Mouse (Mus musculus): Measurements from ENCODE around the gene Mtif3. TPM values are rescaled to one million over a fixed set of nuclear protein-coding genes. Genes with fewer than 3 reads are reported as not detected.
A peak's percentile ranks its signal among the peaks of the same experiment; 100 is the strongest.
"Not testable (repeated sequence)": the region's sequence is repeated elsewhere in the genome, so short reads cannot be mapped to it uniquely, and the experiment has no call there.

Gene Mtif3
- total RNA-seq, 2 experiments from 2014 or later = 20.1 to 20.3 TPM

DNA sequence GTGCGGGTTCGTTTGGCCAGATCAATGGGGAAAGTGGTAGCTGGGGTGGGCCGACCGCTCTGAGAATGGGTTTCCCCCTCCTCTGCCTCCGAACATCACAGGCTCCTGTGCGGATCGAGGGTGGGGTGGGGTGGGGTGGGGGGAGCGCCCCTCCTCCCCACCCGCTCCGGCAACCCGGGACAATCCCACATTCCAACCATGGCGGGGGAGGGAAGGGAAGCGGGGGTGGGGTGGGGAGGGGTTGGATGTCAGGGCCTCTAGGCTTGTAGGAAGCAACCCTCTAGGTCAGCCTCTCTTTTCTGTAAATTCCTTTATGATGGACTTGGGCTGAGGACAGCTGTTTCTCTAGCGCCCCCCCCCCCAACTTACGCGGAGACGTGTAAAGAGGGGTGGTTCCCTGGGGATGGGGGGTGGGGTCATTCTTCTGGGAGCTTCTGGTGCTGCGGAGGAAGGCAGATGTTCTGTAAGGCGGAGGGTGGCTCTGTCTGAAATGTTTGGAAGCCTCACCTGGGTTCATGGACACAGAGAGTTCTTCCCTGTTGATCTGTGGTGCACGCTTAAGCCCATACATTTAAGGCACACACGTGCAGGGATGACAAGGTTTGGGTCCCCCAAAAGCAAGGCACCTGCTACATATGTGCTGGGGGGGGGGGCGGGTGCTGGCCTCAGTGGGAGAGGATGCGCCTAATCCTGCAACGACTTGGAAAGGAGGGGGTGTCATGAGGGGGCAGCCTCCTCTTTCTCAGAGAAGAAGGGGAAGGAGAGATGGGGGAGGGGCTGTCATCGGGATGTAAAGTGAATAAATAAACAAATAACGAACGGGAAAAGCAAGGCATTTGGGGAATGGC is 43.1 kb downstream of the Mtif3 start:
- no peak overlapping the region for H3K4me3 ChIP-seq
- H3K27ac ChIP-seq = no peak overlapping the region
- DNase-seq (ENCODE audit: low spot score in 2 of 2) = no peak
- TF ChIP-seq CTCF (conservative IDR thresholded peaks at IDR 0.05) = no peak

- Histone ChIP-seq H3K4me3 (no peak overlapping the region), H3K27ac (no peak overlapping the region)
- no peak for DNase-seq (ENCODE audit: low spot score in 2 of 2)
- no peak for TF ChIP-seq CTCF (conservative IDR thresholded peaks at IDR 0.05)
Observed at GRCm38 (mm10) chr5:146919874-146920273, 43.7 kb downstream of the Mtif3 start.

DNA sequence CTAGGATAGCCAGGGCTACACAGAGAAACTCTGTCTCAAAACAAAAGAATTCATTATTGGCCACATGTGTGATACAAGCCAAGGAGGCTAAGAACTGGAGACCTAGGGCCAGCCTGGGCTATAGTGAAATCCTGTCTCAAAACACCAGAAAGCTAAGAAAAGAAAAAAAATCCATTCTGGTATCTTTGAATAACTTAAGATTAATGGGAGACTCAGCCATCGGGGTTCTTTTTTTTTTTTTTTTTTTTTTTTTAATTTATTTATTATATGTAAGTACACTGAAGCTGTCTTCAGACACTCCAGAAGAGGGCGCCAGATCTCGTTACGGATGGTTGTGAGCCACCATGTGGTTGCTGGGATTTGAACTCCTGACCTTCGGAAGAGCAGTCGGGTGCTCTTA is 46.2 kb downstream of the Mtif3 start:
- not testable (repeated sequence) for H3K4me3 ChIP-seq; H3K27ac ChIP-seq; DNase-seq (ENCODE audit: low spot score in 2 of 2)

- no peak overlapping the region for H3K27ac ChIP-seq
- no peak overlapping the region for H3K4me3 ChIP-seq
- DNase-seq (ENCODE audit: low spot score in 2 of 2) = no peak
- no peak for TF ChIP-seq CTCF (conservative IDR thresholded peaks at IDR 0.05)
Observed at GRCm38 (mm10) chr5:146916806-146917205, 46.8 kb downstream of the Mtif3 start.

GRCm38 (mm10) chr5:146916273-146916672 is 47.3 kb downstream of the Mtif3 start:
- no peak for DNase-seq (ENCODE audit: low spot score in 2 of 2)
- H3K4me3 ChIP-seq = no peak overlapping the region
- peak; percentile 68 for TF ChIP-seq CTCF (conservative IDR thresholded peaks at IDR 0.05)
- no peak overlapping the region for H3K27ac ChIP-seq

DNA sequence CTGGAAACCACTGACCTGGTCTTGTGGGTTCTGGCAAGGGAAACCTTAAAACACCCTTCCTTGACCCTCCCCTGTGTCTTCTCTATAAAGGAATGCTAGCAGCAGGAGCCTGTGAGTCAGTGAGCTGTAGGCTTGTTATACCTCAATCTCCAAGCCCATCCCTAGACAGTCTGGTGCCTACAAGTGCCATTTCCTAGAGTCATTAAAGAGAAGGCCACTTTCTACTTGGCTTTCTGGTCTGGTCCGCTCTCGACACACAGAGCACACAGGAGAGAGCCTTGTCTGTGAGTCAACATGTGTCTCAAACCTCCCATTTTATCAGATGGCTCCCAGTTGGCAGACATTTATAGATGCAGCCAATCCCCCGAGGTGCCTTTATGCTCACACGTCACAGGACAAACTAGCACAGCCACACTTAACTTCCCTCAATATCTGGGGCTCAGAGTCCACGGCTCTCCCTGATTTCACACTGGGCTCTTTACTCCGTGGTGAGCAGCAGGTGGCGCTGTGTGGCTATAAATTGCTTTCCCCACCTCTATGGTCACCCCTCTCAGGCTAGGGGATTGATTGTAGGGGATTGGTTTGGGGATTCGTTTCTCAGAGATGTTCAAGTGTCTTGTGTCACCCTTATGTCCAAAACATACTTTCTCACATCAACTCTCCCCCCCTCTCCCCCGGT is 49.4 kb downstream of the Mtif3 start:
- DNase-seq (ENCODE audit: low spot score in 2 of 2) = peak; percentile 26 to 66
- H3K27ac ChIP-seq = no peak overlapping the region
- no peak overlapping the region for H3K4me3 ChIP-seq
- TF ChIP-seq CTCF (conservative IDR thresholded peaks at IDR 0.05) = peak; percentile 87

DNA sequence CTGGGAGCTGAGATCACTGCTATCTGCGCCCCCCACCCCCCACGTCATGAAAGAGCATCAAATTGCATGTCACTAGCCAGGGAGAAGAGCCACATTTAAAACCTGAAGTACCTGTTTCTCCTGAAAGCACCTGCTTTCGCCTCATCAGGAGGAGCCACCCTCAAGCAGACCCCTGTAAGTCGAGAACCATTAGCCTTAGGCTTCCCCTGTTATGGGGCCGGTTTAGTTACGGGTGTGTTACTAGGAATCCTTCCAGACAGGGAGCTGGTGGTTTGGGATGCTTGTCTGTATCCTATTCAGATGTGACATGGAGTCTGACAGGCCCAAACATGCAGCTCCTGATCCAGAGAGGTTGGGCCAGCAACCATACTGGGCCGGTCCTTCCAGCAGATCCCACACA is 50.2 kb downstream of the Mtif3 start:
- H3K4me3 ChIP-seq = no peak overlapping the region
- no peak overlapping the region for H3K27ac ChIP-seq
- no peak for TF ChIP-seq CTCF (conservative IDR thresholded peaks at IDR 0.05)
- DNase-seq (ENCODE audit: low spot score in 2 of 2) = no peak

DNA sequence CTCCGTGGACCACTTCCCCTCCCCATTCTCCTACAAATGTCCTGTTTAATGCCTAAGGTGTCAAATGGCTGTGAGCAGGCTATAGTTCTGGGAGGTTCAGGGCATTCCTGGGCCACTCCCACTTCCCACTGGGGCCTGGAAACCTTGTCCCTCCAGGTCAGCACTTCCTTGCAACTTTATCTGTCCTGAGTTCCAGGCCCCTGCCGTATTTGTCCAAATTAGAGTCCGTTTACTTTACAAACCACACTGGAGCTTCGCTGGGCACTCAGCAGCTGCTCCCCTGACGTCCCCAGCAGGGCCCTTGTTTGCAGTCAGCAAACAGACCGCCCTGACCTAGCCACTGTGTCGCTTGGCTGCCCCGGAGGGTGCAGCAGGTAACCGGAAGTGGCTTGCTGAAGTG is 51.4 kb downstream of the Mtif3 start:
- no peak overlapping the region for H3K4me3 ChIP-seq
- H3K27ac ChIP-seq = no peak overlapping the region
- no peak for TF ChIP-seq CTCF (conservative IDR thresholded peaks at IDR 0.05)
- DNase-seq (ENCODE audit: low spot score in 2 of 2) = no peak

DNA sequence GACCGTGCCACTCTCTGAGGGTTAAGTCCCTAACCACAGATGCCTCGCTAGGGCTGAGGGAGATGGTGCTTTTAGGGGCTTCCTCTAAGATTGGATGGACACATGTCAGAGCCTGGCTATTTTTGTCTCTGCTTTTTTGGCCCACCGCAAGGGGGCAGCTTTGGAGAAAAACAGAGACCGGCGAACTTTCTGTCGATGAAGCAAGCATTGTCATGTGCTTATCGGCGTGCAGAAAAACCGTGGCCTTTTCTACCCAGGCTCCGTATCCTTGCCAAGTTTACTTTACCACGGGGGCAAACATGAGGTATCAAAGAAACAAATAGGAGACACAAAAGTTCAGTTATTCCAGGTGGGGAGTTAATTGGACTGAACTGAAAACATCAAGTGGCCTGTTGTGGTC is 55.0 kb downstream of the Mtif3 start:
- Histone ChIP-seq H3K27ac (no peak overlapping the region), H3K4me3 (no peak overlapping the region)
- DNase-seq (ENCODE audit: low spot score in 2 of 2) = no peak
- TF ChIP-seq CTCF (conservative IDR thresholded peaks at IDR 0.05) = peak; percentile 60

- H3K27ac ChIP-seq = no peak overlapping the region
- H3K4me3 ChIP-seq = no peak overlapping the region
- DNase-seq (ENCODE audit: low spot score in 2 of 2) = no peak
- TF ChIP-seq CTCF (conservative IDR thresholded peaks at IDR 0.05) = no peak
Observed at GRCm38 (mm10) chr5:146907533-146907932, 56.1 kb downstream of the Mtif3 start.

DNA sequence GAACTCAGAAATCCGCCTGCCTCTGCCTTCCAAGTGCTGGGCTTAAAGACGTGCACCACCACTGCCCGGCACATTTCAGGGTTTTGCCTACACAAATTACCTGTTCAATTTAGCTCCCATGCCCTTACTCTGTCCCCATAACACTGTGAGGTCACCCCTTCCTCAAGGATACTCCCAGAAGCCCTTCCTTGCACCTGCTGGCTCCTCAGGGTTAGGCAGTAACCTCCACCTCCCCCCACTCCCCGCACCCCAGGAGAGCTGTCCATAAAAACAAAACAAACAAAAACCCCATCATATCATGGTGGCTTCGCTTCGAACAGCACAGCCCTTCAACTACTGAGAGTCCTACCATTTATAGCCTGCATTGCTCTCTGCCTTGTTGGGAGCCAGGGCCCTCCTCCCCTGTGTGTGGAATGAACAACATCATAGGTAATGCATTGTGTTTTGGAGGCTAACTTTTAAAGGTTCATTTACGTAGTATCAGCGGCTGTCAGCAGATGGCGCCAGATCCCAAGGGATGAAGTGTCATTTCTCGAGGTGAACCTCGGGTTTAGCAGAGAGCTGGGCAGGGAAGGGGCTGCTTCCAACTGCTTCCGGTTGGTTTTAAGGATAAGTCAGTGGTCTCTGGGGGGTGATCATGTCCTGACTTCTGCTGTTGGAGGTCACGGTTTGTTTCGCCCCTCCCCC is 58.0 kb downstream of the Mtif3 start:
- peak; percentile 48 to 79 for DNase-seq (ENCODE audit: low spot score in 2 of 2)
- no peak overlapping the region for H3K4me3 ChIP-seq
- peak; percentile 85 for TF ChIP-seq CTCF (conservative IDR thresholded peaks at IDR 0.05)
- no peak overlapping the region for H3K27ac ChIP-seq

- Histone ChIP-seq H3K4me3 (no peak overlapping the region), H3K27ac (no peak overlapping the region)
- TF ChIP-seq CTCF (conservative IDR thresholded peaks at IDR 0.05) = peak; percentile 88
- peak; percentile 44 to 83 for DNase-seq (ENCODE audit: low spot score in 2 of 2)
Observed at GRCm38 (mm10) chr5:146904404-146904803, 59.2 kb downstream of the Mtif3 start.

Other genes with a start within 250 kb of the Mtif3 start
- gene Usp12, start 168.8 kb downstream of the Mtif3 start, total RNA-seq (2021) = 10 to 100 TPM; 58.4 to 62.5 TPM
- gene Rpl21, start 130.9 kb downstream of the Mtif3 start, total RNA-seq (2021) = 100 to 1,000 TPM; 205 to 212 TPM
- 10 to 100 TPM; 11.0 to 13.7 TPM for gene Rasl11a, start 118.7 kb downstream of the Mtif3 start, total RNA-seq (2021)
- 10 to 100 TPM; 23.3 to 24.7 TPM for gene Gtf3a, start 15.1 kb downstream of the Mtif3 start, total RNA-seq (2021)
- 1 to 10 TPM; 5.5 to 6.6 TPM for gene Lnx2, start 112.8 kb upstream of the Mtif3 start, total RNA-seq (2021)
- 10 to 100 TPM; 63.1 to 69.7 TPM for gene Polr1d, start 113.2 kb upstream of the Mtif3 start, total RNA-seq (2021)
- under 1 TPM; 0.20 to 0.52 TPM for gene Gsx1, start 224.9 kb upstream of the Mtif3 start, total RNA-seq (2021)